Mouse (Mus musculus) left cerebral cortex, adult 8-10 months (tissue): ENCODE results near the gene Traf7. TPM values are rescaled to one million over a fixed set of nuclear protein-coding genes. Genes with fewer than 3 reads are reported as not detected.

Source experiments
- DNase-seq, 2 experiments: peaks; one replicate each; pipeline ENCODE4 v3.0.0; 2022; ENCODE audit warnings: low spot score in 2 of 2
- total RNA-seq, 4 experiments: library from RNA; stranded (reverse); gene quantifications; 2 replicates each; pipeline ENCODE4 v1.2.4; 2022

Gene Traf7
- total RNA-seq, 4 experiments from 2014 or later = 78.0 to 85.3 (median 83.4) TPM

- peak in 1 of 2 experiments; percentile 59 for DNase-seq
Measured at GRCm38 (mm10) chr17:24507129-24507664, 20.5 kb downstream of the Traf7 start.

DNA sequence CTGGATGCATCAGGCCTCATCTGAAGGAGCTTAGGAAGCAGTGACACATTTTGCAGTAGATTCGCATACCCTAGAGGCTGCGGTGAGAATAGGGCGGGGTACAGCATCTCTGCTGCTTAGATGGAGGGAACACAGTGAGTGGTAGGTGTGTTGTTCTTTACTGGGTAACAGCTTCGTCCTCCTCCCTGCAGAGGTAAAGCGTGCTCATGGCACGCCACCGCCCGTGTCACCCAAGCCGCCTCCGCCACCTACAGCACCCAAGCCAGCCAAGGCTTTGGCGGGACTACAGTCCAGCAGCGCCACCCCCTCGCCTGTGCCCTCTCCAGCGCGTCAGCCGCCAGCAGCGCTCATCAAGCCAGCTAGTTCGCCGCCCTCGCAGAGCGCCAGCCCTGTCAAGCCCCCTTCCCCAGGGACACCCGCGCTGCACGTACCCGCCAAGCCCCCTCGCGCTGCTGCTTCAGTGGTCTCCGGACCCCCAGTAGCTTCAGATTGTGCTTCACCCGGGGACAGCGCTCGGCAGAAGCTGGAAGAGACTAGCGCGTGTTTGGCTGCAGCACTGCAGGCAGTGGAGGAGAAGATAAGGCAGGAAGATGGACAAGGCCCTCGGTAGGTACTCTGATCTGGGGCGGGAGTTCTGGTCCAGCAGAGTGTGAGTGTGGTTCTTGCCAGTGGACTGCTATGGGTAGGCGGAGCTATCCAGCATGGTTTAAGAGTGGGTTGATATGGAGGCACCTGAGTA lies 21.2 kb downstream of the Traf7 start:
- peak in 1 of 2 experiments; percentile 74 for DNase-seq

DNA sequence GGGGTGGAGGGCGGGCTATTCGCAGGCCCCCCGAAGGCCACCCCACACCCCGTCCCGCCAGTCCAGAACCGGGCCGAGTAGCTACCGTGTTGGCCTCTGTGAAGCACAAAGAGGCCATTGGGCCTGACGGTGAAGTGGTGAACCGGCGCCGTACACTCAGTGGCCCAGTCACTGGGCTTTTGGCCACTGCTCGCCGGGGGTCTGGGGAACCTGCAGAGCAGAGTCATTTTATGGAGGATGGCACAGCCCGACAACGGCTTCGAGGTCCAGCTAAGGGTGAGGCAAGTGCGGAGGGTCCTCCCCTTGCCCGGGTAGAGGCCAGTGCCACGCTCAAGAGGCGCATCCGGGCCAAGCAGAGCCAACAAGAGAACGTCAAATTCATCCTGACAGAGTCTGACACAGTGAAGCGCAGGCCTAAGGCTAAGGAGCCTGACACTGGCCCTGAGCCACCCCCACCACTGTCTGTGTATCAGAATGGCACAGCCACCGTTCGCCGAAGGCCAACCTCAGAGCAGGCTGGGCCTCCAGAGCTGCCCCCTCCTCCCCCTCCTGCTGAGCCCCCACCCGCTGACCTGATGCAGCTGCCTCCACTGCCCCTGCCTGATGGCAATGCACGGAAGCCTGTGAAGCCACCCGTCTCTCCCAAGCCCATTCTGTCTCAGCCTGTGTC lies 22.3 kb downstream of the Traf7 start:
- peak in 1 of 2 experiments; percentile 12 for DNase-seq

DNA sequence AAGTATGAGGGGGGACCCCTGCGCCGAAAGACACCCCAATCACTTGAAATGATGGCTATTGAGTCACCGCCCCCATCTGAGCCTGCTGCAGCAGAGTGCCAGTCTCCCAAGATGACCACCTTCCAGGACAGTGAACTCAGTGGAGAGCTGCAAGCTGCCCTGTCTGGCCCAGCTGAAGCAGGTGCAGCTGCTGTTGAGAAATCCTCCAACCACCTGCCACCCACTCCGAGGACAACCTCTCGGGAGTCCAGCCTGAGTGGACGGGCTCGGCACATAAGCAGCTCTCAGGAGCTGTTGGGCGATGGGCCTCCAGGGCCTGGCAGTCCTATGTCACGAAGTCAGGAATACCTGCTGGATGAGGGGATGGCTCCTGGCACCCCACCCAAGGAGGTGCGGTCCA lies 23.7 kb downstream of the Traf7 start:
- DNase-seq = no peak

DNA sequence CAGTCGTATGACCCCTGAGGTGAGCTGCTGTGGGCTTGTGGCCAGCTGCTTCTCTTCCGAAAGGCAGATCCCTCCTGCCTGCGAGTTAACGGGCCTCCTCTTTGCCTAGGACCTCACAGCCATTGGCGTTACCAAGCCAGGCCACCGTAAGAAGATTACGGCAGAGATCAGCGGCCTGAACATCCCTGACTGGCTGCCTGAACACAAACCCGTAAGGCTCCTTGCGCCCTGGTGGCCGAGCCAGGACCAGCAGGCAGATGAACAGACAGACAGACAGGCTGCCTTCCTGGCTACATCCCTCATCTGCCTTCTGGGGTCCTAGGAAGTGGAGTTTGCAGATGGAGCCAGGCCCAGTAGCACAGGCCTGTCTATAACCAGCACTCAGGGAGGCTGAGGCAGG lies 25.5 kb downstream of the Traf7 start:
- DNase-seq = no peak

- peak in 1 of 2 experiments; percentile 13 for DNase-seq
Measured at GRCm38 (mm10) chr17:24496026-24496425, 31.7 kb downstream of the Traf7 start.

DNA sequence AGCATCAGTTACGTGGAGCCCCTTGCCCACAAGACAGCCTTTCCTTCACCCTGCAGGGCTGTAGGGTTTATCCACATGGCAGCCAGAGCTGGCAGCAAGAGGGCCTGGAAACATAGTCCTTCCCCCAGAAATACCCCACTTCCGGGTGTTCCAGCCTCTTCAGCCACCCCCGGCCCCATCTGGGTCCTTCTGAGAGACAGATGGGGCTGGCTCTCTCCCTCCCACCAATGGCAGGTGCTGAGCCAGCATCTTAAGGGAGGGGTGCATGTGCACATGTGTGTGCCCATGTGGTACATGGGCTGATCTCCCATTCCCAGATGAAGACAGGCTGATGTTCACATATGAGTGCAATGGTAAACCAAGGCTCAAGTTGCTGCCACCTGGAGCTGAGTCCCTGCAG lies 32.3 kb downstream of the Traf7 start:
- peak in 1 of 2 experiments; percentile 80 for DNase-seq

GRCm38 (mm10) chr17:24494627-24495335 lies 33.0 kb downstream of the Traf7 start:
- DNase-seq = peak in 1 of 2 experiments; percentile 71

DNA sequence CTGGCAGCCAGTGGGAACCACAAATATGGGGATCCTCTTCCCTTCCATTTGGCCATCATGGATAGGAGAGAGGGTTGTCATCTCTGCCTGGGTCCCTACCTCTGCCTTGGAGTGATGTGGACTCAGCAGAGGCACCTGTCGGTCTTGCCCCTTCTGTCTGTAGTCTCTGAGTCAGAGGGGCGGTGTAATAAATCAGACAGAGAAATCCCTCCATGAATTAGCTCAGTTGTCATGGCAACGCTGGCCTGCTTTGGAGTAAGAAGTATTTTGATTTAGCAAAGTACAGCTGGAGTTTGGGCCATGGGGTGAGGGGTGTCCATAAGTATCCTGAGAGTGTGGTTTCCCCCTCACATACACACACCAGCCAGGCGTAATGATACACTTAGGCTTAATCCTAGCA lies 37.3 kb downstream of the Traf7 start:
- DNase-seq = no peak

GRCm38 (mm10) chr17:24489265-24490030 lies 38.3 kb downstream of the Traf7 start:
- no peak for DNase-seq

GRCm38 (mm10) chr17:24488662-24489264 lies 39.0 kb downstream of the Traf7 start:
- DNase-seq = peak in 1 of 2 experiments; percentile 33

DNA sequence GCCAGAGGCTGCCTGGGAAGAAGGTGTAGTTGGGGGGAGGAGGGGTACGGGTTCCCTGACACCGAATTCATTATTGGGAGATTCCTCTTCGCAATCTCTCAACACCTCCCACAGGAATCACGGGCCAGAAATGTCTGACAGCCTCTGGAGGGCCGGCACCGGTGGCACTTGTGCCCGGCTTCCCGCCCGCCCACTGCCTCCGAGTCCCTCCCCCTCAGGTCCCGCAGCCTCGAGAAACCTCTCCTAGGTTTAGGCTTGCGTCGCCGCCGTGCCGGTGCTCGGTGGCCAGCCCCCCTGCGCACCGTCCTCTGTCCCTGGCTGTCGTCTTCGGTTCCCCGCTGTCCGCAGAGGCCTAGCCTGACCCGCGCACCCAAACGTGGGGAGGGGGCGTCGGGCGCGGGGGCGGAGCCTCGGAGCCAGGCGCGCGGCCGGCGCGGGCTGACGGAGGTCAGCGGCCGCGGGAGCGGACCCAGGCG lies 39.5 kb downstream of the Traf7 start, which contains the start of gene Caskin1:
Gene Caskin1, plus strand, starts transcription at position 416 of the 476 bp plus-strand sequence.
- peak in 1 of 2 experiments; percentile 77 for DNase-seq

DNA sequence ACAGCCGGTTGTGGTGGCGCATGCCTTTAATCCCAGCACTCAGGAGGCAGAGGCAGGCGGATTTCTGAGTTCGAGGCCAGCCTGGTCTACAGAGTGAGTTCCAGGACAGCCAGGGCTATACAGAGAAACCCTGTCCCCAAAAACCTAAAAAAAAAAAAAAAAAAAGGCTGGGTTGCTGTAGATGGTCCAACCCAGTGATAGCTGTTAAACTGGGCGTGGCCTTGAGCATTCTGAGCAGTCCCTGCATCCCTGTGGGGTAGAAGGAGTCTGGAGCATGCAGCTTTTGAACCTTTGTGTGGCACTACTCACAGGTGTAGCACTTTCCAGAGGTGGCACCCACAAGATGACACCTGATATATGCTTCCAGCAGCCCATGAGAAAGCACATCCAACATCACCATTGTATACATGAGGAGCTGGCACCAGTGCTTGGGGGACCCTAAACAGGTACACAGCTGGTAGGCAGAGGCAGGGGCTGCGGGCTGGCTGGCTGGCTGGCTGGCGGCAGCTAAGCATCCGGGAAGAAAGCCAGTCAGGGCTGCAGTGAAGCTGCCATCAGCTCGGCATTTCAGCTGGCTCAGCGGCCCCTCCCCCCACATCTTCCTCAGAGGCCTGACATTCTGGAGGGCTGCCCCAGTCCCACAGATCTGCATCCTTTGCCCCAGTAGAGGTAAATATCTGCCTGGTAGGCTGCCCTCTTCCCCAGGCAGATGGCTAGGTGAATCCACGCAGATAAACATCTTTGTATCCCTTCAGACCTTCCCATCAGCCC lies 42.5 kb downstream of the Traf7 start:
- no peak for DNase-seq

DNA sequence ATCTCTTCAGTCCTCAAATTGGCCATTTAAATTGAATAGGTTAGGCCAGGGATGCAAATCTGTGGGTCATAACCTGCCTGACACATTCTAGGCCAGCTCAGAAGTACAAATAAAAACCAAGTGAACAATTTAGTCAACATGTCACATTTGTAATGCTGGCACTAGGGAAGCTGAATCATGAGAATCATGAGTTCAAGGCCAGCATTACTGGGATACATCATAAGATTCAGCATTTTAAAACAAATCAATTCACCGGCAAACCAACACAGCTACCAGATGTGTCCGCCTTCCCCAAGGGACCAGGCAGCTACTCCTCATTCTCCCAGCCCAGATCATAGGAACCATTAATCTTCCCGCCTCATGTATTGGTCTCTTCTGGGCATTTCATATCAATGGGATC lies 44.2 kb downstream of the Traf7 start:
- no peak for DNase-seq

GRCm38 (mm10) chr17:24481027-24481815 lies 46.5 kb downstream of the Traf7 start:
- DNase-seq = no peak

DNA sequence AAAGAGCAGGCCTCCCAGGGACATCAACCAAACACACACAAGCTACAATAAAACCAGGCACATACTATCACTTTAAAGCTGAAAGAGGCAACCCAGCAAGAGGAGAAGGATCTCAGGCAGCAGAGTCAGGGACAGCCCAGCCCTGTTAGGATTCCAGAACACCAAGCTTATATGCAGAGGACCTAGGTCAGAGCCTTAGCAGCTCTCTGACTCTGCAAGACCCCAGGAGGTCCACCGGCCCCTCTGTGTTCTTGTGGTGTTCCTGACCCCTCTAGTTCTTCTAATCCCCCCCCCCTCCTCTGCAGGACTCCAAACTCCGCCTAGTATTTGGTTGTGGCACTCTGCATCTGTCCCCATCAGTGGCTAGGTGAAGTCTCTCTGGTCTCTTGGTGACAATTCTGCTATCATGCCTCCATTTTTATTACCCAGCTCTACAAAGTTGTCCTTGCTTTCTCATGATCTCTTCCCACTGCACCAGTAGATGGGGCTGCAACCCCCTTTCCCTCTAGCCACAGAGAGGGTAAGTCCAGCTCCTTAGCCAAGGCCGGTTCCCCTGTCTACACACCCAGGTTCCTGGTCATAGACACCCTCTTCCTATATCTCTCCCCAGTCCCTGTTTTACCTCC lies 47.4 kb downstream of the Traf7 start:
- no peak for DNase-seq

DNA sequence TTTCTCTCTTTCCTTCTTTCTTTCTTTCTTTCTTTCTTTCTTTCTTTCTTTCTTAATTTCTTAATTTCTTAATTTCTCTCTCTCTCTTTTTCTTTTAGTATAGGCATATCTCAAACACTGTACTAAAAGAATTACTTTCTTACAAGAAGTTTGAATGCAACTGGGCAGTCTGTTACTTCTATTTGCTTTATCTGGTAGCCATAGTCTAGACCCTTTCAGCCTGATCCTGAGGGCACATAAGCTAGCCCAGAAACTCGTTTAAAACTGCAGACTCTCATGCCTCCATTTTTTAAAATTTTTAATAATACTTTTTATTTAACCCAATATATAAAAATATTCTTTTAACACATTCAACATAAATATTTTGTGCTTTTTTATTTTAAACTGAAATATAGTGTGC lies 48.3 kb downstream of the Traf7 start:
- DNase-seq = no peak

DNA sequence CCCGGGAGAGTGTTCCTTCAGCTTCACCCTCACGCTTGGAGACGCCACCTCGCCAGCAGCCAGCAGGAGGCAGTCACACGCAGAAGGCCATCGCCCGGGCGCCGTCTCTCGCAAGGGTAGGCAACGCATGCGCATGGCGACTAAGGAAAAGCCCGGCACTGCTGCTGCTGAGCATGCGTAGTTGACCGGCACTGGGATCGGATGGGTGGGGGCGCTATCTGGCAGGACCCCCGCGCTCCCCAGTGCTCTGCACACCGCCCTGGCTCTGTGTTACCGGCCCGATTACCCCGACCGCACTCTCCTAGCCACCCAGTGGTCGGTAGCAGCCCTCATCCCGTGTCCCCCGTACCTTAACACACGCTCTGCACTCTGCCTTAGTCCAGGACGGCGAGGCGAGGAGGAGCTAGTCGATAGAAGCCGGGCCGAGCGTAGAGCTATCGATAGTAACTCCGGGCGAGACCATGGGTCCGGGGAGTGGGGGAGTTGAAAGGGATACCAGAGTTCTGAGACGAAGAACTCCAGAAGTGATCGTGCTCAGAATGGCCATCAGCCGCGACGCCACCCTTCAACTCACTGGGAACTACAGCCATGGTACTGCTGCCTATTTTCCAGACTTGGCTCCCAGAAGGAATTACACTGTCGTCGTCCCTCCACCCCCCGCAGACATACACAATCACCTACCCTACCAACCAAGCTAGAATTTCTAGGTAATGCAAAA lies 48.9 kb downstream of the Traf7 start, which contains the start of gene Mlst8:
Gene Mlst8, minus strand, starts transcription at position 416 of the 718 bp plus-strand sequence.
- DNase-seq = peak; percentile 93 to 96
